Mouse (Mus musculus): ENCODE data around the gene Pip5k1b. TPM values are rescaled to one million over a fixed set of nuclear protein-coding genes. Genes with fewer than 3 reads are reported as not detected.
A peak's percentile ranks its signal among the peaks of the same experiment; 100 is the strongest.

The Pip5k1b gene
- polyA plus RNA-seq, 1 experiment from 2014 or later = 3.4 TPM

GRCm38 (mm10) chr19:24386956-24387865 lies 168.5 kb downstream of the Pip5k1b start:
- WGBS = 78% methylated on average over 22 of the region's 22 CpGs
- no peak overlapping the region for H3K27ac ChIP-seq
- no peak for ATAC-seq (ENCODE audit: borderline replicate concordance, extremely low read depth, low FRiP score, low TSS enrichment)
- H3K27me3 ChIP-seq = no peaks in the 10 kb centered on the region
- no peak overlapping the region for H3K4me3 ChIP-seq
- no peaks in the 10 kb centered on the region for H3K36me3 ChIP-seq
- H3K4me2 ChIP-seq = no peak overlapping the region
- no peak overlapping the region for H3K9ac ChIP-seq
- no peaks in the 10 kb centered on the region for H3K4me1 ChIP-seq
- no peaks in the 10 kb centered on the region for H3K9me3 ChIP-seq

DNA sequence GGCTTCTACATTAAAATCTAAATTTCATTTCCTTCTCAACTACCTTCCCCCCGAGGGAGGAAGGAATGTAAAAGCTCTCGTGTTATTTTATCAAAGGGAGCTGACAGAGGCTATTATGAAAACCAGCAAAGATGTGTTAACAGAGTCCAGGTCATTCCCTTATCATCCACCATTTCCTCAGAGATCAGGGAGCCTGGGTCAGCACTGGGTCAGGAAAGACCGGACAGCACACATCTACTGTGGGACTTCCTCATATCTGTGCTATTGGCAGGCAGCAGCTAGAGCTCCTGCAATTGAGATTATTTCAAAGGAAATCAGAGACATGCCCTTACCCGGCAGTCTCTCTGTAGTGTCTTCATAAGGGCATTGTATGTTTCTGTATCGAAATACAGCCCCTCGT lies 177.2 kb downstream of the Pip5k1b start:
- ATAC-seq (ENCODE audit: borderline replicate concordance, extremely low read depth, low FRiP score, low TSS enrichment) = no peak
- 51% methylated on average over 6 of the region's 6 CpGs for WGBS
- Histone ChIP-seq H3K4me3 (no peak overlapping the region), H3K4me2 (no peak overlapping the region), H3K27me3 (no peaks in the 10 kb centered on the region), H3K9ac (no peak overlapping the region), H3K9me3 (no peaks in the 10 kb centered on the region), H3K27ac (no peak overlapping the region), H3K36me3 (no peaks in the 10 kb centered on the region), H3K4me1 (no peaks in the 10 kb centered on the region)

GRCm38 (mm10) chr19:24371763-24372640 lies 183.7 kb downstream of the Pip5k1b start:
- no peak overlapping the region for H3K27ac ChIP-seq
- H3K27me3 ChIP-seq = no peaks in the 10 kb centered on the region
- no peak for ATAC-seq (ENCODE audit: borderline replicate concordance, extremely low read depth, low FRiP score, low TSS enrichment)
- no peaks in the 10 kb centered on the region for H3K4me1 ChIP-seq
- H3K9me3 ChIP-seq = no peaks in the 10 kb centered on the region
- H3K4me2 ChIP-seq = no peak overlapping the region
- no peak overlapping the region for H3K4me3 ChIP-seq
- H3K9ac ChIP-seq = no peak overlapping the region
- H3K36me3 ChIP-seq = no peaks in the 10 kb centered on the region
- 78% methylated on average over 19 of the region's 19 CpGs for WGBS

GRCm38 (mm10) chr19:24368419-24368818 lies 187.3 kb downstream of the Pip5k1b start:
- Histone ChIP-seq H3K4me2 (no peak overlapping the region), H3K4me3 (no peak overlapping the region), H3K9me3 (no peaks in the 10 kb centered on the region), H3K9ac (no peak overlapping the region), H3K27me3 (no peaks in the 10 kb centered on the region), H3K4me1 (no peaks in the 10 kb centered on the region), H3K36me3 (no peaks in the 10 kb centered on the region), H3K27ac (no peak overlapping the region)
- no peak for ATAC-seq (ENCODE audit: borderline replicate concordance, extremely low read depth, low FRiP score, low TSS enrichment)
- 39% methylated on average over 6 of the region's 6 CpGs for WGBS

DNA sequence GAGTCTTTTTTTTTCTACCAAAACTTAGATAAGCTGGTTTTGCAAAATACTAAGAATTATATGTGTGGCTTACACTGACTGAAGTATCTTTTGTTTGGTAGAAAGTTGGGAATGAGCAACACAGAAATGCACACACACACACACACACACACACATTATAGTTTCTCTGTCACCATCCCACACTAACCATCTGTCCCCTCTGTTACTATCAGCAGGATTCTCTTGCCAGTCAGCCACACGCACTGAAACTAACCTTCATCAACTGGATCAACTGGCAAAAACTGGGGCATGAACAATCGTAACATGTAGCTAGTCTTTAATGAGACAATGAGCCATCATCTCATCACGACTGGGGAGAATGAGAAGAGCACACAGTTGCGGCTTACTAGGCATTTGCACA lies 187.9 kb downstream of the Pip5k1b start:
- no peaks in the 10 kb centered on the region for H3K27me3 ChIP-seq
- H3K36me3 ChIP-seq = no peaks in the 10 kb centered on the region
- no peak overlapping the region for H3K27ac ChIP-seq
- H3K9me3 ChIP-seq = no peaks in the 10 kb centered on the region
- no peak for ATAC-seq (ENCODE audit: borderline replicate concordance, extremely low read depth, low FRiP score, low TSS enrichment)
- no peak overlapping the region for H3K4me2 ChIP-seq
- no peak overlapping the region for H3K4me3 ChIP-seq
- no peak overlapping the region for H3K9ac ChIP-seq
- WGBS = 80% methylated on average over 4 of the region's 4 CpGs
- H3K4me1 ChIP-seq = no peaks in the 10 kb centered on the region

DNA sequence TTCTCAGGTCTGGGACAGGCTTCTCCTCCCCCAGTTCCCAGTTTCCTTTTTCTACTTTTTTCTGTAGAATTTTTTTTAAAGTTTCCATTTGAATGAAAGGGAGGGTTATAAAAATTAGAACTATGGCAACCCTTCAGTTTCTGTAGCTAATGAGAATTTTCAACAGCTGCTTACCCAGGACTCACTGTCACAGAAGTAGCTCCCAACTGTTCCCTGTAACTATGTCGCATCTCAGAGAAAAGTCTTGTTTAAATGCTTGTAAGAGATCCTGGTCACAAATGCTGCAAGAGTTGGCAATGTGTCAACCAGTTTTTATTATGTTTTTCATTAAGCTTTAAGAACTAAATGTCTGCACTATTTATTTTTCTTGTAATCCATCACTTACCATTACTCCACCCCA lies 188.9 kb downstream of the Pip5k1b start:
- Histone ChIP-seq H3K36me3 (no peaks in the 10 kb centered on the region), H3K9me3 (no peaks in the 10 kb centered on the region), H3K9ac (no peak overlapping the region), H3K4me2 (no peak overlapping the region), H3K27ac (no peak overlapping the region), H3K27me3 (no peaks in the 10 kb centered on the region), H3K4me1 (no peaks in the 10 kb centered on the region), H3K4me3 (no peak overlapping the region)
- ATAC-seq (ENCODE audit: borderline replicate concordance, extremely low read depth, low FRiP score, low TSS enrichment) = no peak
- WGBS = 61% methylated on average over 1 of the region's 1 CpGs

- H3K9ac ChIP-seq = no peak overlapping the region
- ATAC-seq (ENCODE audit: borderline replicate concordance, extremely low read depth, low FRiP score, low TSS enrichment) = no peak
Measured at GRCm38 (mm10) chr19:24362626-24363321, 192.9 kb downstream of the Pip5k1b start.

GRCm38 (mm10) chr19:24359270-24359669 lies 196.4 kb downstream of the Pip5k1b start:
- H3K4me3 ChIP-seq = no peak overlapping the region
- H3K36me3 ChIP-seq = no peaks in the 10 kb centered on the region
- H3K27ac ChIP-seq = no peak overlapping the region
- no peaks in the 10 kb centered on the region for H3K4me1 ChIP-seq
- H3K9ac ChIP-seq = no peak overlapping the region
- WGBS = 62% methylated on average over 9 of the region's 9 CpGs
- no peaks in the 10 kb centered on the region for H3K27me3 ChIP-seq
- no peak for ATAC-seq (ENCODE audit: borderline replicate concordance, extremely low read depth, low FRiP score, low TSS enrichment)
- H3K9me3 ChIP-seq = no peaks in the 10 kb centered on the region
- no peak overlapping the region for H3K4me2 ChIP-seq

More at GRCm38 (mm10) chr19:24362626-24363321, 192.9 kb downstream of the Pip5k1b start:
- Histone ChIP-seq H3K27me3 (no peaks in the 10 kb centered on the region), H3K9me3 (no peaks in the 10 kb centered on the region), H3K27ac (no peak overlapping the region; the same call in 1 of the 2 replicates), H3K4me2 (no peak overlapping the region), H3K4me3 (no peak overlapping the region), H3K36me3 (no peaks in the 10 kb centered on the region), H3K4me1 (no peaks in the 10 kb centered on the region)
- WGBS = 48% methylated on average over 8 of the region's 8 CpGs

DNA sequence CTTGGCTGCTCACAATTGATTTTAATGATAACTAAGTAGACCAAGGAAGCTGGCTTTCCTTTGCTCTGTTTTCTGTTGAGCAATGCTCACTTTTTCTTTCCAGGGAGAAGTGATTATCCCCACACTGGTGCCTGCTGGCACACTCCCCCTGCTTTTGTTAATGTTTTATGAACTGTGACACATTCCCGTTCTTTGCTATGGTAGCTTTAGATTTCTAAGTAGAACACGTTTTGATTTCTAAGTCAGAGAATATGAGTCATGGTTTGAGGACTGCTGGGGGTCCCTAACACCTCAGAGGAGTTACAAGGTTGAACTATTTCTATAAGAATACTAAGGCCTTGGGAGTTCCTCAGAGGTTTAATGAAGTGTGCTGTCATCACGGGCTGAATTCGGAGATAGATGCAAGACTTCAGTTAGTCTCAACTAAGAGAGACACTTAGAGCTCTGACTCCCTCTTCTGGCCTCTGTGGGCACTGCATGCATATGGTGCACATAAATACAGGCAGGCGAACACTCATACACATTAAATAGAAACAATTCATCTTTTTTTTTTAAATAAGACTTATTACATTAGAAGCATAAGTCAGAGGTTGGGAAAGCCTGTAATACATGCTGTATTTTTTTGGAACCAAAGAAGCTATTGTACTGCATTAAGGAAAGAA lies 203.2 kb downstream of the Pip5k1b start:
- H3K36me3 ChIP-seq = no peaks in the 10 kb centered on the region
- no peaks in the 10 kb centered on the region for H3K9me3 ChIP-seq
- H3K27me3 ChIP-seq = no peaks in the 10 kb centered on the region
- 86% methylated on average over 5 of the region's 5 CpGs for WGBS
- H3K4me1 ChIP-seq = no peaks in the 10 kb centered on the region
- H3K27ac ChIP-seq = no peak overlapping the region
- H3K9ac ChIP-seq = no peak overlapping the region
- ATAC-seq (ENCODE audit: borderline replicate concordance, extremely low read depth, low FRiP score, low TSS enrichment) = no peak
- H3K4me3 ChIP-seq = no peak overlapping the region
- H3K4me2 ChIP-seq = no peak overlapping the region

DNA sequence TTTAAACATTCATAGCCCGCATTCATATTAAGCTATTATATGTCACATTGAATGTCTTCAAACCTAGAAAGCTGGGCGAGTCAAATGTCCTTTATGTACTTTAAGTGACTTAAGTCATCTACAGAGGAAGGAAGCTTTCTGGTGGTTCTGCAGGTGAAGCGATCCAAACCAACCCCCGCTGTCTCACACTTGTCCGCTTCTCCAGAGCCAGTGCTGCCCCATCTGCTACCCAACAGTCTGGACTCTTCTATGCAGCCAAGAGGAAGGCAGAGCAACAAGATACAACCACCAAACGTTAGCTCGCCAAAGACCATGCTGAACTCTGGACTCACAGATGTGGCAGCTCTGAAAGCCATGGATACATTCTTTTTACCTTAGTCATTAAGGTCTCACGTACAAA lies 211.2 kb downstream of the Pip5k1b start:
- WGBS = 89% methylated on average over 8 of the region's 8 CpGs
- H3K36me3 ChIP-seq = no peaks in the 10 kb centered on the region
- H3K4me1 ChIP-seq = 0 out of 2 replicates have a peak, but pooled peaks cover 3% of the 10 kb centered on the region
- no peaks in the 10 kb centered on the region for H3K9me3 ChIP-seq
- H3K9ac ChIP-seq = no peak overlapping the region
- no peak overlapping the region for H3K4me3 ChIP-seq
- H3K4me2 ChIP-seq = no peak overlapping the region
- ATAC-seq (ENCODE audit: borderline replicate concordance, extremely low read depth, low FRiP score, low TSS enrichment) = no peak
- no peaks in the 10 kb centered on the region for H3K27me3 ChIP-seq
- H3K27ac ChIP-seq = no peak overlapping the region

DNA sequence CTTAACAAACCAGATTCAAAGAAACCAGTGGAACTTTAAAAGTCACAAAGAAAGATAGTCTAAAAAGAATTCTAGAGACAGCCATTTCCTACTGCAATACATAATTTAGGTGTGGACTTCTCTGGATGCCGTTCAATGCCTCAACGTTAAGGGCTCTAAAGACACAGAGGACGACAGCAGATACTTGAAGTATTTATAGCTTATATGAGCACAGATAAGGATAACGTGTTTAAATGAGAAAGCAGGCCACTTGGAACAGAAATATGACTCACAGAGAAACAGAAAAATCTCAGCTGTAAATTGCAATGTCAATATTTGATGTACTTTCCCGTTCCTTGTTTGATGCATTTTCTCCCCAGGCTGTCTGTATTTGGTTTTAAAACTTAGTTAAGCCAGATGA lies 212.9 kb downstream of the Pip5k1b start:
- 22% methylated on average over 5 of the region's 5 CpGs for WGBS
- H3K4me3 ChIP-seq = no peak overlapping the region
- H3K4me1 ChIP-seq = 0 out of 2 replicates have a peak, but pooled peaks cover 3% of the 10 kb centered on the region
- H3K9ac ChIP-seq = no peak overlapping the region
- no peaks in the 10 kb centered on the region for H3K36me3 ChIP-seq
- H3K9me3 ChIP-seq = no peaks in the 10 kb centered on the region
- H3K4me2 ChIP-seq = no peak overlapping the region
- no peaks in the 10 kb centered on the region for H3K27me3 ChIP-seq
- H3K27ac ChIP-seq = peak overlapping the region; percentile 38; the same call in 1 of the 2 replicates
- no peak for ATAC-seq (ENCODE audit: borderline replicate concordance, extremely low read depth, low FRiP score, low TSS enrichment)
